Mouse (Mus musculus): ENCODE measurements around the gene Olfr90.

Gene Olfr90

DNA sequence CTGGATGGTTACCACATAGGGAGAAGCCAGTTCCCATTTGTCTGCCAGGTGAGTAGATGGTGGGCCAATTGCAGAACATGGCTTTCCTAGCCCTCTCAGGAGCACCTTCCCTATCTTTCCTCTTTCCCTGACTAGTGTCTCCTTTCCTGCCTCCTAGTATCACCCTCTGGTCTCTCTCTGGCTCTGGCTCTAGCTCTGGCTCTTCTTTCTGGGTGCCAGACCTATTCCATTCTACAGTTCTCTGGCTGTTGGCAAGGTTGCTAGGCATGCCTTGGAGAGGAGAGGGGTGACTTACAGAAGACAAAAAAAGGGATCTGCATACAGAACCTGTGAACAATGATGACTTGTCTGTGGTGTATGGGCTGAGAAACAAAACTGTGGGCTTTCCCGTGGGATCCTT is 20.4 kb downstream of the Olfr90 start:
- no peak for TF ChIP-seq GATA4 (IDR thresholded peaks at IDR 0.05; ENCODE audit: insufficient replicate concordance, low read length)

DNA sequence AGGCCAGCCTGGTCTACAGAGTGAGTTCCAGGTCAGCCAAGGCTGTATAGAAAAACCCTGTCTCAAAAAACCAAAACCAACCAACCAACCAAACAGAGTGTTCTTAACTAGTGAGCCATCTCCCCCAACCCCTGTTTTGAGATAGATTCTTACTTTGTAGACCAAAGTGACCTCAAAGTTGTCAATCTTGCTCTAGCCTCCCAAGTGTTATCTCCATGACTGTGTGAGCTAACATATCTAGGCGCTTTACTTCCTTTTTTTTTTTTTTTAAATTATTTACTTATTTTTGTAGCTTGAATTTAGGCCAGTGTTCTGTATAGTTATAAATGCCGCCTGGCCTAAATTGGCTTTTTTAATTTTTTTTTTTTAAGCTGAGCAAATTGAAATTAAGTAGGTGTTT is 22.3 kb downstream of the Olfr90 start:
- no peak for TF ChIP-seq GATA4 (IDR thresholded peaks at IDR 0.05; ENCODE audit: insufficient replicate concordance, low read length)

DNA sequence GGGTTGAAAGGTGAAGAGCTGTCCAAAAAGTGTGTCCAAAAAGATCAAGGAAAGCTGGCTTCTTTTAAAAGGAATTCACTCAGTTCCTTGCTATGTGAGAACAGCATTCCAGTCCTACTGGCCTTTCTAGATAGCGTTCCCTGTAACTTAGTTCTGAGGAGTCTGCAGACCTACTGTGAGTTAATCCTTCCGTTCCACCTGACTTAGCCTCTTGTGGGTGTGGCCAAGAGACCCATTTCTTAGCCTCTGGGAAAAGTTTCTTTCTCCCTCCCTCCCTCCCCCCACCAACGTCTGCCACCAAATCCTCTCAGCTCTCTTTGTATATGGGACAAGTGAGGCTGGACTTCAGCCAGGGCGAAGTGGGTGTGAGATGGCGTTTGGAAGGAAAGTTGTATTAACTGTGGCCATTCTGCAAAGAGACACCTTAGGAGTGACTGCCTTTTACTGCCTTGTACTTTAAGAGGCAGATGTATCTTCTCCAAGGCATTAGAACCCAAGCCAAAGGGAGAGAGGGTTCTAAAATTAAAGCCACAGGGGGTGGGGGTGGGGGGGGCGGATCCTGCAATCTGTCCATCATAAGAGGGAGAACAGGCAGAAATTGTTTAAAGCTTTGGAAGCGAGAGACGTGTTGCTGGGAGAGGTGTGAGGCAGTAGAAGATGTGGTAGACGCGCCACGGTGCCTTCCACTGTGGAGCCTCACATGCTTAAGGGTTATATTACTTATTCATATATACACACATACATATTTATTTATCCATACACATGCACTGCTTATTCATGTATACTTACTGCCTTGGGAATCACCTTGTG is 24.4 kb downstream of the Olfr90 start:
- no peak for TF ChIP-seq GATA4 (IDR thresholded peaks at IDR 0.05; ENCODE audit: insufficient replicate concordance, low read length)

DNA sequence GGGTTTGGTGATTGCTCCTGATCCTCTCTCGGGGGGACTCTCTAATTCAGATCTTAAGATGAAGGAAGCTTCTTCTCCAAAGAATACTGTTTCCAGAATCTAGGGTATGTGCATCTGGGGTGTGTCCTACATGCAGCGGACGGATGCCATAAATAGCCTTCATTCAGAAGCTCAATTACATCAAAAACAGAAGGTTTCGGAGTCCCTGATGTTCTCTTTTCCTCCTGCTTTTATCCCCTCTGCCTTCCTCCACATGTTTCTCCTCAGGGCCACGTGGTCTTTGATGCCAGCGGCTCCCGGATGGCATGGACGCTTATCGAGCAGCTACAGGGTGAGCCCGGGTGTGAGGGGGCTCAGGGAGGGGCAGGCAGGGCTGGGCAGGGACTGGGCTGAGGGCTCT is 25.2 kb downstream of the Olfr90 start:
- TF ChIP-seq GATA4 (IDR thresholded peaks at IDR 0.05; ENCODE audit: insufficient replicate concordance, low read length): no peak

DNA sequence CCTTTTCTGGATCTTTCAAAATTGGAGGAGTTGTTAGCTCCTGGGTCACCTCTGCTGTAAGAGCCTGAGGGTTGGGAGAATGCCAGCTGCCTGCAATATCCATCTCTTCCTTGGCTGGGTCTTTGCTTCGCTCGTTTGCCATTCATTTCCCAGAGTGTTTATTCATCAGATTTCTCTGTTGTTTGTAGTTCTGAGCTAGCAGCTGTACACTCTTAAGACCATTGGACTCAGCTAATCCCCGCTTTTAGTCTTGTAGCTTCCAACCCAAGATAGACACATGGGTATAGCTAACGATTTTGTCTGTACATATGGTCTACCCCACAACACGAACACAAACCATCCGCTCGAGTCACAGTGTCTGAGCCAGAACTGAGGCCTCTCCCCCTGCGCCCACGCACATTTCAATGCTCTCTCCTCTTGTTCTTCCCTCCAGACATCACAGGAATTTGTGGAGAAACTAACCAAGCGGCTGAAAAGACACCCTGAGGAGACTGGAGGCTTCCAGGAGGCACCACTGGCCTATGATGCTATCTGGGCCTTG is 26.1 kb downstream of the Olfr90 start:
- no peak for TF ChIP-seq GATA4 (IDR thresholded peaks at IDR 0.05; ENCODE audit: insufficient replicate concordance, low read length)

DNA sequence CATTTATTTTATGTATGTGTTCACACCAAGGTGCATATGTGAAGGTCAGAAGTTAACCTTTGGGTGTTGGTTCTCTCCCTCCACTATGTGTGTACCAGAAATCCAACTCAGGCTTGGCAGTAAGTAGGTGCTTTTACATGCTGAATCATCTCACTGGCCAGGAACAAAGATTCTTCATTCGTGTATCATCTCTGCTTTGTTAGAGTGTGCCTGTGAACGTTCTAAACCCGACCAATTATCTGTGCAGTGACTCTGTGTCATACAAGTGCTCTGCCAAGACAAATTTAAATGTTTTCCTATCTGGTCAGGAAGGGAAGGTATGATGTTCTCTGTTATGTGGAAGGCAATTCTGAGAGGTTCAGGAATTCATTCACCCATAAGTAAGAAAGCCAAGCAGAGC is 26.9 kb downstream of the Olfr90 start:
- no peak for TF ChIP-seq GATA4 (IDR thresholded peaks at IDR 0.05; ENCODE audit: insufficient replicate concordance, low read length)

DNA sequence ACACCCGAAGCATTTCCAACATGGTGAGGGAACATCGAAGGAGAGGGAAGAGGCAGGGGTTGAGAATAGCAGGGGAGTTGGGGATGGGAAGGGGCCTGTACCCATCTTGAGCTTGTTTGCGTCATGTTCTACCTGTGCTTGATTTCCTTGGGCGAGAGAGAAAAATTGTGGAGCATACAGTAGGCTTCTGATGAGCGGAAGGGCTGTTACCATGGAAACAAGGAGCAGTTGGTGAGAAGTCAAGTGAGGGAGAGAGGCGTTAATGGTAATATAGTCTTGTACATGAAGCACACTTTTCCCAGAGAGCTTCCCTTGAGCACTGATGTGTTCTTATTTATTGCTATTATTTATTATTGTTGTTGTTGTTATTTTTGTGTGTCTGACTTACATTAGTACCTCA is 31.3 kb downstream of the Olfr90 start:
- no peak for TF ChIP-seq GATA4 (IDR thresholded peaks at IDR 0.05; ENCODE audit: insufficient replicate concordance, low read length)

DNA sequence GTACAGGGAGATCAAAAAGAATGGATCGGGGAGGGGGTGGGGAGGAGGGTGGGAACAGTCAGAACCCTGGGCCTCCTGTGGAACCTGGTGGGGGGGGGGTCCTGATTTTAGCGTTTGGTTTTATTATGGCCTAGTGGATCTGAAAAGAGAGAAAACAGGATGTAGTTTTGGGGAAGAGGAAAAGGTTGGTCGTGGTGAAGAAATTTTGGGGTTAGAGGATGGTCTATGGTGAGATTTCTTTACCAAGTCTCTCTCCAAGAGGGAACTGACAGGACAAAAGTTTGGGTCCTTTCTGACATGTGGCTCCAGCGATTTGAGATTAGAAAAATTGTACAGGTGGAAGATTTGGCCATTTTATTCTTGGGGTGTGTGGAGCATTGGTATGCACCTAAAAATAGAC is 36.6 kb downstream of the Olfr90 start:
- TF ChIP-seq GATA4 (IDR thresholded peaks at IDR 0.05; ENCODE audit: insufficient replicate concordance, low read length): no peak

DNA sequence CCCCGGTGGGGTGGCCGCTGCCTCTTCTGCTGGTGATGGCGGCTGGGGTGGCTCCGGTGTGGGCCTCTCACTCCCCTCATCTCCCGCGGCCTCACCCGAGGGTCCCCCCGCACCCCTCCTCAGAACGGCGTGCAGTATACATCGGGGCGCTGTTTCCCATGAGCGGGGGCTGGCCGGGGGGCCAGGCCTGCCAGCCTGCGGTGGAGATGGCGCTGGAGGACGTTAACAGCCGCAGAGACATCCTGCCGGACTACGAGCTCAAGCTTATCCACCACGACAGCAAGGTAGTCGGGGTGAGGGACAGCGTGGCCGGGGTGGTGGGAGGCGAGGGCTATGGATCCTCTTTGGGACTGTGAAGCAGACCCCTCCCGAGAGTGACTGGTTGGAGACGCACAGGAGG is 37.4 kb downstream of the Olfr90 start:
- TF ChIP-seq GATA4 (IDR thresholded peaks at IDR 0.05; ENCODE audit: insufficient replicate concordance, low read length): no peak

DNA sequence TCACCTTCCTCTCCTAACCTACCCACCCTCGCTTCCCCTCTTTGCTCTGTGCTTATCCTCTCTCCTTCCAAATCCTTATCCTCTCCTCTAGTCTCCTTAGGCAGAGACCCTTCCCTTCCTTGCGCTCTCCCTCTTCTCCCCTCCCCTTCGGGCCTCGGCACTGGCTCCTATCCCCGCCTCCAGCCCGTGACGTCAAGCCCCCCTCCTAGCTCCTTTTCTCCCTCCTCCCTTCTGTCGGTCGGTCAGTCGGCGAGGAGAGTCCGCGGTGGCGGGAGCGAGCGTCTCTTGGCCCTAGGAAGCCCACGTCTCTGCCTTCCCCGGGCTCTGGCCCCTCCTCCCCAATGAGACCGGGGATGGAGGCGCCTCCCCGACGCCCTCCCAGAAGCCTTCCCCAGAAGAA is 37.9 kb downstream of the Olfr90 start:
- TF ChIP-seq GATA4 (IDR thresholded peaks at IDR 0.05; ENCODE audit: insufficient replicate concordance, low read length): no peak

DNA sequence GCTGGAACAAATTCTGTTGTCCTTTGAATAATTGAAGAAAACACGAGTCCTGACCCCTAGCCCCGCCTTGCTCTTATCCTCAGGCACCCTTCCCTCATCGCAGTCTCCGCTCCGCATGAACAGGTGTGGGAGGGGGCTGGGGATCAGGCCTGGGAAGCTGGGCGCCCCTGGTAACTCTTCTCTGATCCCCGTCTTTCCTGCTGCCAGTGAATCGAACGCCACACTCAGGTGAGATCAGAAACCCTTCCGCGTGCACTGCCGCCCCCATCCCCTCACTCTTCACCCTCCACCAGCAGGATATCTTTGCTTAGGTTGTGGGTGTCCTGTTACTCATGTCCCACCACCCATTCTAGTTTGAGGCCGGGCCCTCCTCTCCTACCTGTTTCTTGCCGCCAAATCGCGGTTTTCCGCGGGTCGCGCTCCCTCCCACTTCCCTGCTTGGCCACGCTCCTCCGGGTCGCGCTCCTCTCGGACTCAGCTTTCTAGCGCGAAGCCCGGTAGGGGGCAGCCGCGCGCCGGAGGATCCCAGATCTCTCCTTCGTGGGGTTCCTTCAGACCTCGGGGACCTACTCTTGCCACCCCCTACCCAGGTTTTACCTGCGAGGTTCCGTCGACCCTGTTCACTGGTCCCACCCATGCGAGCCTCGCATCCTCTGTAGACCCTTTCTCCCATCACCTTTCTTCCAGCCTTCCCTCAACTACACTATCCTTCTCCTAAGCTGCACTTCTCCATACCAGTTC is 38.6 kb downstream of the Olfr90 start:
- TF ChIP-seq GATA4 (IDR thresholded peaks at IDR 0.05; ENCODE audit: insufficient replicate concordance, low read length): no peak

DNA sequence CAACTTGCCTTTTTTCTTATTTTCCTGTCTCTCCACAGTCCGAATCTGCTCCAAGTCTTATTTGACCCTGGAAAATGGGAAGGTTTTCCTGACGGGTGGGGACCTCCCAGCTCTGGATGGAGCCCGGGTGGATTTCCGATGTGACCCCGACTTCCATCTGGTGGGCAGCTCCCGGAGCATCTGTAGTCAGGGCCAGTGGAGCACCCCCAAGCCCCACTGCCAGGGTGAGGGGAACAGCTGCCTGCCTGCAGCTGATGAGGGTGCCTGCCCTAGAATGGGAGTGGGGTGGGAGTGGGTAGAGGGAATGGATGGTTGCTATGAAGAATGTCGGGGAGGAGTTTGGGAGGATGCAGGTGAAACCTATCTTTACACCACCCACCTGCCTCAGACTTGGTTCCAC is 39.9 kb downstream of the Olfr90 start:
- no peak for TF ChIP-seq GATA4 (IDR thresholded peaks at IDR 0.05; ENCODE audit: insufficient replicate concordance, low read length)

DNA sequence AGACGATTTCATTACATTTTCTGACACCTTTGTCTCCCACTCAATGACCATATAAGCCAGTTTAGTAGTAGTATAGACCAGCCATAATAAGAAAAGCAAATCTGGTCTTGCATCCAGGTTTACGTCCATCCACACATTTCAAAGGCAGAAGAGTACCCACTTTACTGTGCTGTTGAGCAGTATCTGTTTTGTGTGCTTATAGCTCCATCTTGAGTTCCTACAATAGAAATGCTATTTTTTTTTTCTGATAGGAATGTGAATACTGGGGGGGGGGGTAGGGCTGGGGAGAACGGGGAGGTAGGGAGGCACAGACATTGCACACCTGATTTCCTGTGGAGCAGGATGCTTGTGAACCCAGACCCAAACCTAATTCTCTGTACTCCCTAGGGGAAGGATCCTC is 40.3 kb downstream of the Olfr90 start:
- TF ChIP-seq GATA4 (IDR thresholded peaks at IDR 0.05; ENCODE audit: insufficient replicate concordance, low read length): no peak

DNA sequence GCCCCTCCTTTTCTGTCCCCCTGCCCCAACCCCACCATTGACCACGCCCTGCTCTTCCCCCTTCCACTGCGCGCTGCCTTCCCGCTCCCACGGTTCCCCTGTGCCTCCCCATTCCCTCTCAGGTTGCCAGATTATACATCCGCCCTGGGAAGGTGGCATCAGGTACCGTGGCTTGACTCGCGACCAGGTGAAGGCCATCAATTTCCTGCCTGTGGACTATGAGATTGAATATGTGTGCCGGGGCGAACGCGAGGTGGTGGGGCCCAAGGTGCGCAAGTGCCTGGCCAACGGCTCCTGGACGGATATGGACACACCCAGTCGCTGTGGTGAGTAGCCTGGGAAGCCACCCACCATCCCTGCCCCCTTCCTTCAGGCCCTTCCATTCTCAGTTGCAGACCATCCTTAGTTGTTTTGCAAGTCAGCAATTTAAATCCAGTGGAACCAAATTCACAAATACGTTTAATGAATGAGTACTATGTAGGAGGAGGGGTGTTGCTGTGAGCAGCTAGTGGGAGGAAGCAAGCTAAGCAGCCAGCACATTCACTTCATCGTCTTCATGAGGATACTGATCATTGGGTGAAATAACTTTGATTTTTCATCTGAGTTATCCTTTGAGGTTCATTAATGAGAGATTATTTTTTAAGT is 40.8 kb downstream of the Olfr90 start:
- TF ChIP-seq GATA4 (IDR thresholded peaks at IDR 0.05; ENCODE audit: insufficient replicate concordance, low read length): no peak

DNA sequence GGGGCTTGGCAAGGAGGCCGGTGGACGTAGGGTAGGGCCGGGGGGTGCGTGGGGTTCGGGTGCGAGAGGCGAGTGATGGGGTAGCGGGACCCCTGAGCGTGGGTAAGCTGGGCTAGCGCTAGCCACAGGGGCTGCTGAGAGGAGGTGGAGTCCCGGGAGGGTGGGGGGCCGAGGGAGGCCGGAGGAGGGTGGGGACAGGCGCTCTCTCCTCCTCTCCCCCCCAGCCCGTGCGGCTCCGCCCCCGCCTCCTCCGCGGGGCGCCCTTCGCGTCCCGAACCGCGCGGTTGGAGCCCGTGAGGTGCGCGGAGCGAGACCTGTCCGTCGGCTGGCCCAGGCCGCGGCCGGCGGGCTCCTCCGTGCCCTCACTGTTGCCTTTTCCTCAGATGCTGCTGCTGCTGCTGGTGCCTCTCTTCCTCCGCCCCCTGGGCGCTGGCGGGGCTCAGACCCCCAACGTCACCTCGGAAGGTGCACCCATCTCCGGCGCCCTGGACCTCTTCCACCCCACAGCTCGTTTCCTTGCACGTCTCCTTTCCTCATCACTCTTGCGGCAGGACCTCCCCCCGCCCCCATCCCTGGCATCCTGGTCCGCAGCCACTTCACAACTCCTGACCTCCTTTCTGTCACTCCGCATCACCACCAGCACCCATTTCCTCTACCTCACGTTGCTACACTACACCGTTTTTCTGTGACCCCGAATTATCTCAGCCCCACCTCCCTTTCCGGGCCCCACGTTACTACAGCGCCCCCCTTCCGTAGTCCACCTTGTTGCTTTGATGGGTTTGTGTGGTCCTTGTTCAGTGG is 41.8 kb downstream of the Olfr90 start:
- no peak for TF ChIP-seq GATA4 (IDR thresholded peaks at IDR 0.05; ENCODE audit: insufficient replicate concordance, low read length)
